Mouse (Mus musculus) cortical plate, adult 2 months (tissue): Measurements from ENCODE around the gene Cep128.

Source experiments
- CTCF ChIP-seq: fragments of 200-500 bp; IDR thresholded peaks from 2 replicates; pipeline ENCODE4 v1.5.1; 2011; ENCODE audit warnings: mild to moderate bottlenecking, control low read depth, low read length; ENCODE audit not compliant: insufficient read depth; ENCODE audit errors: extremely low read depth
- POLR2A ChIP-seq: fragments of 200-500 bp; IDR thresholded peaks from 2 replicates; pipeline ENCODE4 v1.6.1; 2011; ENCODE audit warnings: mild to moderate bottlenecking, low read length, control low read depth; ENCODE audit not compliant: insufficient read depth; ENCODE audit errors: extremely low read depth

GRCm38 (mm10) chr12:91313974-91314587 lies 70.1 kb downstream of the Cep128 start:
- no peak for TF ChIP-seq CTCF
- TF ChIP-seq POLR2A = no peak
